Mouse (Mus musculus): ENCODE measurements around the gene Btg3.

DNA sequence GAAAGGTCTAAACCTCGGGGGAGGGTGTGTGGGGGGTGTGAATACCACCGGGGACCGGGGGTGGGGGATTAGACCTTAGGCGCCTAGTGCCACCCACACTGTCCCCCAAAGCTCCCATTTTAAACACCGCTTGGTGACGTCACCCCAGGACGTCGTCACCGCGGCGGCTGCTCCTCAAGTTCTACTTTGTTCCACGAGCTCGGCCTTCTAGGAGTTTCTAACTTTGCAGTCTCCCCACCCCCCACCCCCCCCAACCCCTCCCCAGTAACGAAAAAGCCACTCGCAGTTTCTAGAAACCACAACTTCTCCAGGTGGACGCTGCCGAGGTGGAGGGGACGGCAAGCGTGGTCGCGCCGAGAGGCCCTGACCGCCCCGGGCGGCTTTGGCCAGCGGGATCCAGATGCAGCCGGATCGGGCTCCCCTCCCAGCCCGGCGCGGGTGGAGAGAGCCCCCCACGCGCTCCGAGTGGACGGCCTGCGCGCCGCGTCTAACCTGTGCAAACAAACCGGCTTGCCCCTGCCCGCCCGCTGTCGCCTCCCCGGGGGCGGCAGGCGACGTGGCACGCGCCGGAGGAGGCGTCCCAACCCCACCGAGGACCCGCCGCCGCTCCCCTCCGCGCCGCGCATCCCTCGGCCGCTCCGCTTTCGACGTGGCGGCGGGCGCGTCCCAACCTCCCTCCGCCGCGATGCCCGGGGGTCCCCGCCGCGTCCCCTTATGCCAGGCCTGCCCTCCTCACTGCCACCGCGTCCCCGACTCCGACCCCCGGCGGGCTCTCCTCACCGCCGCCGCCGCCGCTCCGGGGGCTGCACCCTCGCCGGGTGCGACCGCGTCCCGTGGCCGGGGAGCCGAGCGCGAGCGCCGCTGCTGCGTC is 936 bp downstream of the Btg3 start:
- TF ChIP-seq POLR2A (IDR thresholded peaks at IDR 0.05; ENCODE audit: control insufficient read depth, low read depth, low read length) (peak; percentile 42; the same call in 1 of the 2 replicates), CTCF (IDR thresholded peaks at IDR 0.05; ENCODE audit: control insufficient read depth, insufficient read depth, insufficient replicate concordance, low read depth, low read length) (no peak)
